Mouse (Mus musculus): ENCODE results near the gene Plppr2.

GRCm38 (mm10) chr9:21959244-21959643 is 22.4 kb downstream of the Plppr2 start:
- TF ChIP-seq POLR2A (IDR thresholded peaks at IDR 0.05; ENCODE audit: control insufficient read depth in 1 of 2, insufficient read depth in 1 of 2, low read depth in 1 of 2, low read length in 2 of 2, poor library complexity in 1 of 2) (no peak), CTCF (IDR thresholded peaks at IDR 0.05 in 2 of 3, conservative IDR thresholded peaks at IDR 0.05 in 1 of 3; ENCODE audit: control insufficient read depth in 1 of 3, insufficient read depth in 1 of 3, low read depth in 2 of 3, low read length in 3 of 3, poor library complexity in 1 of 3, severe bottlenecking in 1 of 3) (no peak), UBTF (IDR thresholded peaks at IDR 0.05; ENCODE audit: borderline replicate concordance, insufficient read depth, low read depth, low read length) (no peak), SMC3 (IDR thresholded peaks at IDR 0.05; ENCODE audit: low read depth, low read length) (no peak), MAFK (IDR thresholded peaks at IDR 0.05; ENCODE audit: borderline replicate concordance, low read depth, low read length) (no peak), MXI1 (IDR thresholded peaks at IDR 0.05; ENCODE audit: low read depth, low read length) (no peak), HCFC1 (IDR thresholded peaks at IDR 0.05; ENCODE audit: low read depth, low read length) (no peak), JUND (IDR thresholded peaks at IDR 0.05; ENCODE audit: low read depth, low read length) (no peak), ZNF384 (IDR thresholded peaks at IDR 0.05; ENCODE audit: low read depth, low read length) (no peak)
